Mouse (Mus musculus) thymus, adult 2 months (tissue): ENCODE data around the gene Ywhaq. TPM values are rescaled to one million over a fixed set of nuclear protein-coding genes. Genes with fewer than 3 reads are reported as not detected.

ENCODE experiments used
- DNase-seq: peaks from one replicate; pipeline ENCODE4 v3.0.0; 2021
- H3K27ac ChIP-seq: fragments of 200-500 bp; 2 replicates; pipeline ENCODE4 v1.5.1; 2012; ENCODE audit warnings: low read length, control low read depth; ENCODE audit not compliant: control insufficient read depth, insufficient read depth
- H3K27me3 ChIP-seq: fragments of 200-500 bp; 2 replicates; pipeline ENCODE4 v1.6.1; 2012; ENCODE audit warnings: mild to moderate bottlenecking, low read length, moderate library complexity, mixed read lengths; ENCODE audit not compliant: control insufficient read depth, insufficient read depth
- H3K36me3 ChIP-seq: fragments of 200-500 bp; 2 replicates; pipeline ENCODE4 v1.6.1; 2012; ENCODE audit warnings: mild to moderate bottlenecking, low read length, moderate library complexity; ENCODE audit not compliant: control insufficient read depth, insufficient read depth
- H3K4me1 ChIP-seq: fragments of 200-500 bp; replicated peaks from 2 replicates; pipeline ENCODE4 v1.6.1; 2012; ENCODE audit warnings: low read length; ENCODE audit not compliant: control insufficient read depth, insufficient read depth
- H3K4me3 ChIP-seq: fragments of 200-500 bp; 2 replicates; pipeline ENCODE4 v1.5.1; 2012; ENCODE audit warnings: mild to moderate bottlenecking, low read length, control low read depth, moderate library complexity; ENCODE audit not compliant: control insufficient read depth, insufficient read depth
- CTCF ChIP-seq: fragments of 200-500 bp; IDR thresholded peaks from 2 replicates; pipeline ENCODE4 v1.5.1; 2012; ENCODE audit warnings: mild to moderate bottlenecking, control low read depth, low read length, moderate library complexity, borderline replicate concordance; ENCODE audit not compliant: control insufficient read depth, poor library complexity, insufficient read depth; ENCODE audit errors: extremely low read depth
- POLR2A ChIP-seq: fragments of 200-500 bp; IDR thresholded peaks from 2 replicates; pipeline ENCODE4 v1.6.1; 2012; ENCODE audit warnings: mild to moderate bottlenecking, low read length, control low read depth, moderate library complexity; ENCODE audit not compliant: control insufficient read depth, poor library complexity, insufficient read depth; ENCODE audit errors: extremely low read depth
- WGBS: fragments of 180-500 bp; shearing (Covaris S2); methylation state at CpG from one replicate; pipeline ENCODE4 v1.1.7; 2018; 5-methylcytosine and 5-hydroxymethylcytosine counted together
- polyA plus RNA-seq: library from polyadenylated mRNA; depleted of rRNA; stranded (reverse); fragments of >200 nt; gene quantifications from 2 replicates; pipeline ENCODE4 v1.2.3, GENCODE M21; 2012

The Ywhaq gene
- polyA plus RNA-seq, 1 experiment, result 40.8 TPM

- WGBS, result 13% methylated on average over 2 of the region's 2 CpGs
Measured at GRCm38 (mm10) chr12:21451351-21451750, 33.9 kb upstream of the Ywhaq start.

GRCm38 (mm10) chr12:21443783-21444182, 26.3 kb upstream of the Ywhaq start:
- TF ChIP-seq POLR2A (no peak), CTCF (no peak)
- 97% methylated on average over 3 of the region's 3 CpGs for WGBS
- Histone ChIP-seq H3K27ac (no peak overlapping the region), H3K4me1 (no peaks in the 10 kb centered on the region), H3K36me3 (no peaks in the 10 kb centered on the region), H3K27me3 (no peaks in the 10 kb centered on the region), H3K4me3 (no peak overlapping the region)
- no peak for DNase-seq

More at GRCm38 (mm10) chr12:21451351-21451750, 33.9 kb upstream of the Ywhaq start:
- no peak for TF ChIP-seq POLR2A
- TF ChIP-seq CTCF, result no peak
- Histone ChIP-seq H3K27me3 (no peaks in the 10 kb centered on the region), H3K36me3 (no peaks in the 10 kb centered on the region), H3K4me1 (peaks cover 9% of the 10 kb centered on the region), H3K27ac (no peak overlapping the region), H3K4me3 (no peak overlapping the region)
- DNase-seq, result peak; percentile 21

- Histone ChIP-seq H3K27ac (no peak overlapping the region), H3K4me3 (no peak overlapping the region), H3K36me3 (no peaks in the 10 kb centered on the region), H3K27me3 (no peaks in the 10 kb centered on the region), H3K4me1 (no peaks in the 10 kb centered on the region)
- WGBS, result 85% methylated on average over 1 of the region's 1 CpGs
- no peak for DNase-seq
- TF ChIP-seq POLR2A, result no peak
Measured at GRCm38 (mm10) chr12:21441870-21442269, 24.4 kb upstream of the Ywhaq start.

GRCm38 (mm10) chr12:21439428-21439827, 22.0 kb upstream of the Ywhaq start:
- Histone ChIP-seq H3K4me1 (no peaks in the 10 kb centered on the region), H3K36me3 (no peaks in the 10 kb centered on the region), H3K27me3 (no peaks in the 10 kb centered on the region), H3K27ac (no peak overlapping the region), H3K4me3 (no peak overlapping the region)
- DNase-seq, result no peak
- TF ChIP-seq CTCF, result no peak
- no peak for TF ChIP-seq POLR2A
- WGBS, result 85% methylated on average over 9 of the region's 9 CpGs

GRCm38 (mm10) chr12:21438750-21439394, 21.4 kb upstream of the Ywhaq start:
- no peaks in the 10 kb centered on the region for H3K4me1 ChIP-seq
- DNase-seq, result no peak
- no peak overlapping the region for H3K27ac ChIP-seq
- TF ChIP-seq POLR2A (no peak), CTCF (no peak)
- H3K36me3 ChIP-seq, result no peaks in the 10 kb centered on the region
- no peaks in the 10 kb centered on the region for H3K27me3 ChIP-seq
- H3K4me3 ChIP-seq, result no peak overlapping the region
- WGBS, result 93% methylated on average over 4 of the region's 4 CpGs

- no peak for DNase-seq
- H3K4me1 ChIP-seq, result no peaks in the 10 kb centered on the region
- no peak overlapping the region for H3K4me3 ChIP-seq
- no peaks in the 10 kb centered on the region for H3K36me3 ChIP-seq
- H3K27ac ChIP-seq, result no peak overlapping the region
- no peaks in the 10 kb centered on the region for H3K27me3 ChIP-seq
- no peak for TF ChIP-seq POLR2A
- TF ChIP-seq CTCF, result no peak
- 92% methylated on average over 3 of the region's 3 CpGs for WGBS
Measured at GRCm38 (mm10) chr12:21438294-21438693, 20.9 kb upstream of the Ywhaq start.

- Histone ChIP-seq H3K36me3 (no peaks in the 10 kb centered on the region), H3K4me3 (no peak overlapping the region), H3K4me1 (peaks cover 5% of the 10 kb centered on the region), H3K27ac (no peak overlapping the region), H3K27me3 (no peaks in the 10 kb centered on the region)
- 95% methylated on average over 8 of the region's 8 CpGs for WGBS
- TF ChIP-seq CTCF (no peak), POLR2A (no peak)
- DNase-seq, result no peak
Measured at GRCm38 (mm10) chr12:21431950-21432349, 14.5 kb upstream of the Ywhaq start.
